In the genomic region with DNA sequence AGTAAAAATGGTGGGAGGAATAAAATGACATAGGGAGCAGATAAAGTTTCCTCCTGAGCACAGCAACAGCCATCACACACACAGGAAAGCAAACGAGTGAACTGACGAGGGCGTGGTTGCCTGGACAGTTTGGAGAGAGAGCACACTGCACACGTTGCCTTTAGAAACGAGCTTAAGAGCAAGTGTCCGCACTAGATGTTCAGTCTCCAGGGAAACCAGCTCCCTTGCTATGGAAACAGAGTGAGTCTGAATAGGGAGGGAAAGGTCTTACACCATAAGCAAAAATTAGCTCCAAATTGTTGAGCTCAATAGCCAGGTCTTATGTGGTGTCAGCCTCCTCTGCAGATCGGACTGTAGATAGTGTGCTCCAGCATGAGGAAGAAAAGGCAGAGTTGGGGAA, we compare ENCODE assay signal across 26 mouse cellular contexts.
"Had no signal": no experiment of that assay in that cellular context is flagged by ENCODE, and none has a peak within 500 bp of the region (broad histone marks: within the 10 kb centered on the region; RNA-seq: fewer than 3 reads in every experiment).

No protein-coding gene starts in this region.

- DNase-seq: gastrocnemius, postnatal 14 days; gastrocnemius, postnatal 36 days; heart, adult 11 months; heart, adult 2 months; heart, postnatal 4 days; kidney, adult 18-20 months; kidney, adult 8-10 months; kidney, postnatal 10 days; kidney, postnatal 36 days; layer of hippocampus, adult 9-11 months; liver; liver, embryonic 13.5 days had no signal

- H3K4me1 ChIP-seq: heart, embryonic 15.5 days; hindbrain, embryonic 12.5 days; intestine, embryonic 15.5 days; limb, embryonic 10.5 days; limb, embryonic 12.5 days; liver, embryonic 13.5 days had no signal

- H3K4me3 ChIP-seq: heart, adult 2 months; heart, embryonic 13.5 days; heart, embryonic 15.5 days; hindbrain, embryonic 10.5 days; hindbrain, embryonic 12.5 days; intestine, embryonic 15.5 days; left cerebral cortex, adult 2 months; limb, embryonic 10.5 days; limb, embryonic 12.5 days; liver, embryonic 13.5 days had no signal

- ATAC-seq: hindbrain, embryonic 16.5 days; inflammation-experienced regulatory T-cells, adult 6 months; intestine, embryonic 15.5 days; intestine, postnatal 0 days had no signal

- H3K36me3 ChIP-seq: heart, embryonic 13.5 days; heart, embryonic 15.5 days; hindbrain, embryonic 10.5 days; hindbrain, embryonic 12.5 days; intestine, embryonic 15.5 days; limb, embryonic 10.5 days; limb, embryonic 12.5 days; liver, embryonic 13.5 days had no signal

- H3K4me2 ChIP-seq: heart, embryonic 11.5 days; heart, embryonic 13.5 days; heart, embryonic 15.5 days; hindbrain, embryonic 12.5 days; hindbrain, embryonic 14.5 days; intestine, embryonic 15.5 days; limb, embryonic 12.5 days; liver, embryonic 11.5 days; liver, embryonic 13.5 days had no signal

- H3K9ac ChIP-seq: heart, embryonic 13.5 days; heart, embryonic 15.5 days; hindbrain, embryonic 12.5 days; hindbrain, embryonic 14.5 days; intestine, embryonic 15.5 days; limb, embryonic 12.5 days; liver, embryonic 13.5 days had no signal

- H3K27ac ChIP-seq: heart, adult 2 months; heart, embryonic 13.5 days; heart, embryonic 15.5 days; hindbrain, embryonic 10.5 days; hindbrain, embryonic 12.5 days; hindbrain, embryonic 14.5 days; intestine, embryonic 15.5 days; left cerebral cortex, adult 2 months; limb, embryonic 10.5 days; limb, embryonic 12.5 days; liver, embryonic 13.5 days had no signal

- H3K9me3 ChIP-seq: heart, embryonic 13.5 days; heart, embryonic 15.5 days; hindbrain, embryonic 10.5 days; hindbrain, embryonic 12.5 days; intestine, embryonic 15.5 days; limb, embryonic 10.5 days; limb, embryonic 12.5 days; liver, embryonic 13.5 days had no signal

- H3K27me3 ChIP-seq: heart, embryonic 13.5 days; heart, embryonic 15.5 days; hindbrain, embryonic 12.5 days; intestine, embryonic 15.5 days; limb, embryonic 12.5 days; liver, embryonic 13.5 days had no signal
